Mouse (Mus musculus) brown adipose tissue, adult 24 weeks (tissue): ENCODE measurements around the gene Vmn1r111. TPM values are rescaled to one million over a fixed set of nuclear protein-coding genes. Genes with fewer than 3 reads are reported as not detected.
"Not testable (repeated sequence)": the region's sequence is repeated elsewhere in the genome, so short reads cannot be mapped to it uniquely, and the experiment has no call there.

Experiments used
- H3K27ac ChIP-seq: fragments of 200-500 bp; replicated peaks from 2 replicates; pipeline ENCODE4 v1.5.1; 2012; ENCODE audit warnings: low read depth, mild to moderate bottlenecking, low read length
- H3K4me1 ChIP-seq: fragments of 200-500 bp; 2 replicates; pipeline ENCODE4 v1.6.1; 2012; ENCODE audit warnings: low read length, mixed read lengths; ENCODE audit not compliant: control insufficient read depth, insufficient read depth, insufficient read length
- H3K4me3 ChIP-seq: fragments of 200-500 bp; 2 replicates; pipeline ENCODE4 v1.5.1; 2012; ENCODE audit warnings: low read depth, mild to moderate bottlenecking, low read length, moderate library complexity; ENCODE audit not compliant: insufficient read depth
- polyA plus RNA-seq: library from polyadenylated mRNA; stranded (reverse); fragments of >200 nt; gene quantifications from 2 replicates; pipeline ENCODE4 v1.2.4, GENCODE M21; 2012; ENCODE audit not compliant: missing spikeins, insufficient read depth, insufficient read length

The Vmn1r111 gene
- polyA plus RNA-seq: not detected in 2 replicates

DNA sequence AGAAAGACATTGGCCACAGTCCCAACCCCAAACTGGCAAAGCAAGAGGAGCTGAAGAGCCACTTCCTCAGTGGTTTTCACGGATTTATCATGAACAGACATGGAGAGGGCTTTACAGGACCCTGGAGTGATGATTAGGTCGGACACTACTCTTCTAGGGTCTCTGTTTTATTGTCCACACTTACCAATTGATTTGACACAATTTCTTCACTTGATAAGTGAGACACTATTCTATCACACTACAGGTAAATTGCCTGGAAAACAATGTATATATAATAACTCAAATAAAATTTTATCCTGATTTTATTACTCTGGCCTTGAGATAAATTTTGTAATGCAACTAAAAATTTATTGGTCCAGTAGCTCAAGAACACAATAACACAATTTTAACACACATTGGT, at the start of gene Vmn1r111:
Vmn1r111 (minus strand) TSS at position 101 of the 400 bp plus-strand sequence.
- not testable (repeated sequence) for H3K4me3 ChIP-seq, H3K4me1 ChIP-seq, H3K27ac ChIP-seq

DNA sequence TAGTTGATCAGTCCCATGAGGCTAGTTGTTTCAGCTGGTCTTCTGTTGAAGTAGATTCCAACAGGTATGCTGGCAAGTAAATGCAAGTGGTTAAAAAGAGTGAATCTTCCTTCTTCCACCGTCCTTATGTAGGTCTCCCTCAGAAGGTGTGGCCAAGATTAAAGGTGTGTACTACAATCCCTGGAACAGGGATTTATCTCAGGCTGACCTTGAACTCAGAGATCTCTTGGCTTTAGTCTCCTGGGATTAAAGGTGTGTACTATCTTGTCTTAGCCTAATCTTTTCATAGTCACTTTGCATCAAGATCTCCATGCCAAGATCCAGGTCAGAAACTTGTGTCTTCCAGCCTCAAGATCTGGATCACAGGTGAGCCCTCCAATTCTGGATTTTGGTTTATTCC, 27.5 kb upstream of the Vmn1r111 start, which contains the start of gene Gm10668:
Gm10668 (minus strand) TSS at position 101 of the 400 bp plus-strand sequence.
- H3K27ac ChIP-seq, H3K4me3 ChIP-seq, H3K4me1 ChIP-seq: not testable (repeated sequence)

DNA sequence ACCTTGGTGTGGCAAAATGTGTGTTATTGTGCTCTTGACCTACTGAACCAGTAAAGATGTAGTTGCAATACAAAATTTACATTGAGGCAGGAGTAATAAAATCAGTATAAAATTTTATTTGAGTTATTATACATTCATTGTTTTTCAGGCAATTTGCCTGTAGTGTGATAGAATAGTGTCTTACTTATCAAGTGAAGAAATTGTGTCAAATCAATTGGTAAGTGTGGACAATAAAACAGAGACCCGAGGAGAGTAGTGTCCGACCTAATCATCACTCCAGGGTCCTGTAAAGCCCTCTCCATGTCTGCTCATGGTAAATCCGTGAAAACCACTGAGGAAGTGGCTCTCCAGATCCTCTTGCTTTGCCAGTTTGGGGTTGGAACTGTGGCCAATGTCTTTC, 34.4 kb downstream of the Vmn1r111 start, which contains the start of gene Vmn1r107:
Vmn1r107 (plus strand) TSS at position 301 of the 400 bp plus-strand sequence.
- H3K4me1 ChIP-seq, H3K27ac ChIP-seq, H3K4me3 ChIP-seq: not testable (repeated sequence)

Other genes with a start within 250 kb of the Vmn1r111 start
- gene Gm10670, start 228.3 kb downstream of the Vmn1r111 start, polyA plus RNA-seq: not detected in 2 replicates
- gene Vmn1r103, start 192.7 kb downstream of the Vmn1r111 start, polyA plus RNA-seq: not detected in 2 replicates
- gene Vmn1r104, start 169.4 kb downstream of the Vmn1r111 start, polyA plus RNA-seq: not detected in 2 replicates
- gene Gm5726, start 157.5 kb downstream of the Vmn1r111 start, polyA plus RNA-seq: not detected in 2 replicates
- gene Gm4141, start 127.0 kb downstream of the Vmn1r111 start, polyA plus RNA-seq: not detected in 2 replicates
- gene Gm4513, start 104.2 kb downstream of the Vmn1r111 start, polyA plus RNA-seq: not detected in 2 replicates
- not detected in 2 replicates for gene Vmn1r107, start 34.3 kb downstream of the Vmn1r111 start, polyA plus RNA-seq
- not detected in 2 replicates for gene Gm10668, start 27.4 kb upstream of the Vmn1r111 start, polyA plus RNA-seq
- not detected in 2 replicates for gene Vmn1r112, start 68.0 kb upstream of the Vmn1r111 start, polyA plus RNA-seq
- gene Vmn1r113, start 84.1 kb upstream of the Vmn1r111 start, polyA plus RNA-seq: not detected in 2 replicates
- not detected in 2 replicates for gene Vmn1r114, start 109.0 kb upstream of the Vmn1r111 start, polyA plus RNA-seq
- gene Vmn1r115, start 141.8 kb upstream of the Vmn1r111 start, polyA plus RNA-seq: not detected in 2 replicates
- gene Vmn1r116, start 169.0 kb upstream of the Vmn1r111 start, polyA plus RNA-seq: not detected in 2 replicates
- not detected in 2 replicates for gene Vmn1r117, start 180.9 kb upstream of the Vmn1r111 start, polyA plus RNA-seq
- not detected in 2 replicates for gene Vmn1r118, start 209.1 kb upstream of the Vmn1r111 start, polyA plus RNA-seq